Mouse (Mus musculus) MEL (cell line): Measurements from ENCODE around the gene Ntrk3. TPM values are rescaled to one million over a fixed set of nuclear protein-coding genes. Genes with fewer than 3 reads are reported as not detected.

Source experiments
- DNase-seq: peaks from one replicate; pipeline ENCODE4 v3.0.0; 2011; ENCODE audit warnings: low read depth, low spot score
- H3K27ac ChIP-seq: 2 replicates; pipeline ENCODE4 v1.5.1; 2012; ENCODE audit warnings: low read depth, mild to moderate bottlenecking, control low read depth, low read length, moderate library complexity; ENCODE audit not compliant: control insufficient read depth
- H3K27me3 ChIP-seq, 2 experiments: fragments of 150-350 bp in 1 of 2; sonication (generic) in 1 of 2; 2 replicates each; pipeline ENCODE4 v1.6.1; 2012; ENCODE audit warnings: low read length in 2 of 2, mild to moderate bottlenecking in 2 of 2, improper control_type of control experiment in 1 of 2, moderate library complexity in 1 of 2; ENCODE audit not compliant: insufficient read depth in 2 of 2, control insufficient read depth in 1 of 2
- H3K36me3 ChIP-seq, 2 experiments: 2 replicates each; pipeline ENCODE4 v1.6.1; 2012 to 2014; ENCODE audit warnings: low read length in 2 of 2, improper control_type of control experiment in 1 of 2, inconsistent platforms in 1 of 2, mild to moderate bottlenecking in 1 of 2; ENCODE audit not compliant: insufficient read depth in 2 of 2, control insufficient read depth in 1 of 2
- H3K4me1 ChIP-seq, 2 experiments: fragments of 150-350 bp in 1 of 2; sonication (generic) in 1 of 2; 2 replicates each; pipeline ENCODE4 v1.6.1; 2012; ENCODE audit warnings: low read length in 2 of 2, improper control_type of control experiment in 1 of 2, mild to moderate bottlenecking in 1 of 2; ENCODE audit not compliant: insufficient read depth in 2 of 2, control insufficient read depth in 1 of 2
- H3K4me3 ChIP-seq, 2 experiments: fragments of 150-350 bp in 1 of 2; sonication (generic) in 1 of 2; 2 replicates each; pipeline ENCODE4 v1.5.1; 2012; ENCODE audit warnings: low read depth in 2 of 2, low read length in 2 of 2, mild to moderate bottlenecking in 2 of 2, moderate library complexity in 2 of 2, control low read depth in 1 of 2, improper control_type of control experiment in 1 of 2; ENCODE audit not compliant: control insufficient read depth in 1 of 2, insufficient read depth in 1 of 2
- H3K79me2 ChIP-seq: 2 replicates; pipeline ENCODE4 v1.6.1; 2012; ENCODE audit warnings: mild to moderate bottlenecking, low read length, moderate library complexity; ENCODE audit not compliant: control insufficient read depth, poor library complexity, insufficient read depth
- H3K9ac ChIP-seq: 2 replicates; pipeline ENCODE4 v1.6.1; 2012; ENCODE audit warnings: low read depth, mild to moderate bottlenecking, control low read depth, low read length, moderate library complexity; ENCODE audit not compliant: control insufficient read depth, poor library complexity, severe bottlenecking
- H3K9me3 ChIP-seq: fragments of 150-350 bp; sonication (generic); replicated peaks from 2 replicates; pipeline ENCODE4 v1.6.1; 2012; ENCODE audit warnings: mild to moderate bottlenecking, low read length, improper control_type of control experiment, moderate library complexity; ENCODE audit not compliant: insufficient read depth
- CHD2 ChIP-seq: IDR thresholded peaks from 2 replicates; pipeline ENCODE4 v1.6.1; 2011; ENCODE audit warnings: low read length, improper control_type of control experiment
- CTCF ChIP-seq, 3 experiments: IDR thresholded peaks in 2 of 3; conservative IDR thresholded peaks in 1 of 3; 2 replicates each; pipeline ENCODE4 v1.5.1; 2011 to 2012; ENCODE audit warnings: low read length in 3 of 3, low read depth in 2 of 3, mild to moderate bottlenecking in 2 of 3, improper control_type of control experiment in 1 of 3, inconsistent platforms in 1 of 3, mixed read lengths in 1 of 3, moderate library complexity in 1 of 3; ENCODE audit not compliant: control insufficient read depth in 1 of 3, insufficient read depth in 1 of 3, poor library complexity in 1 of 3, severe bottlenecking in 1 of 3
- EP300 ChIP-seq, 2 experiments: IDR thresholded peaks; 2 replicates each; pipeline ENCODE4 v1.6.1; 2011; ENCODE audit warnings: improper control_type of control experiment in 2 of 2, low read length in 2 of 2, low read depth in 1 of 2, mild to moderate bottlenecking in 1 of 2
- ETS1 ChIP-seq: IDR thresholded peaks from 2 replicates; pipeline ENCODE4 v1.6.1; 2012; ENCODE audit warnings: low read depth, mild to moderate bottlenecking, inconsistent platforms, low read length, improper control_type of control experiment, moderate library complexity
- GATA1 ChIP-seq: IDR thresholded peaks from 2 replicates; pipeline ENCODE4 v1.6.1; 2011; ENCODE audit warnings: low read depth, low read length, improper control_type of control experiment
- JUND ChIP-seq: IDR thresholded peaks from 2 replicates; pipeline ENCODE4 v1.6.1; 2011; ENCODE audit warnings: low read depth, mild to moderate bottlenecking, improper control_type of control experiment, low read length
- MAFK ChIP-seq: IDR thresholded peaks from 2 replicates; pipeline ENCODE4 v1.6.1; 2011; ENCODE audit warnings: low read depth, mild to moderate bottlenecking, low read length, improper control_type of control experiment, borderline replicate concordance
- MAX ChIP-seq: IDR thresholded peaks from 2 replicates; pipeline ENCODE4 v1.6.1; 2011; ENCODE audit warnings: low read length, improper control_type of control experiment
- MXI1 ChIP-seq: IDR thresholded peaks from 2 replicates; pipeline ENCODE4 v1.6.1; 2011; ENCODE audit warnings: mild to moderate bottlenecking, low read depth, low read length, improper control_type of control experiment
- MYB ChIP-seq: IDR thresholded peaks from 2 replicates; pipeline ENCODE4 v1.6.1; 2011; ENCODE audit warnings: mild to moderate bottlenecking, low read depth, low read length, improper control_type of control experiment
- MYC ChIP-seq: IDR thresholded peaks from 2 replicates; pipeline ENCODE4 v1.6.1; 2011; ENCODE audit warnings: low read depth, mild to moderate bottlenecking, low read length, improper control_type of control experiment, moderate library complexity
- NELFE ChIP-seq: IDR thresholded peaks from 2 replicates; pipeline ENCODE4 v1.6.1; 2011; ENCODE audit warnings: low read depth, low read length, improper control_type of control experiment
- POLR2A ChIP-seq, 2 experiments: IDR thresholded peaks; 2 replicates each; pipeline ENCODE4 v1.6.1; 2011 to 2012; ENCODE audit warnings: low read length in 2 of 2, mild to moderate bottlenecking in 2 of 2, control low read depth in 1 of 2, improper control_type of control experiment in 1 of 2, low read depth in 1 of 2, moderate library complexity in 1 of 2; ENCODE audit not compliant: control insufficient read depth in 1 of 2, insufficient read depth in 1 of 2, poor library complexity in 1 of 2
- POLR2AphosphoS2 ChIP-seq: IDR thresholded peaks from 2 replicates; pipeline ENCODE4 v1.6.1; 2011; ENCODE audit warnings: low read length, improper control_type of control experiment
- POLR2AphosphoS5 ChIP-seq: IDR thresholded peaks from 2 replicates; pipeline ENCODE4 v1.6.1; 2012; ENCODE audit warnings: low read depth, borderline replicate concordance, mild to moderate bottlenecking, inconsistent platforms, low read length, moderate library complexity, mixed read lengths
- RAD21 ChIP-seq: IDR thresholded peaks from 2 replicates; pipeline ENCODE4 v1.6.1; 2011; ENCODE audit warnings: mild to moderate bottlenecking, low read depth, low read length, improper control_type of control experiment
- RCOR1 ChIP-seq: IDR thresholded peaks from 2 replicates; pipeline ENCODE4 v1.6.1; 2012; ENCODE audit warnings: low read depth, mild to moderate bottlenecking, inconsistent platforms, low read length, improper control_type of control experiment
- SIN3A ChIP-seq: IDR thresholded peaks from 2 replicates; pipeline ENCODE4 v1.6.1; 2012; ENCODE audit warnings: low read length, improper control_type of control experiment, inconsistent platforms
- TAL1 ChIP-seq: IDR thresholded peaks from 2 replicates; pipeline ENCODE4 v1.6.1; 2012; ENCODE audit warnings: mild to moderate bottlenecking, inconsistent platforms, low read length, moderate library complexity, mixed read lengths
- TCF12 ChIP-seq: IDR thresholded peaks from 2 replicates; pipeline ENCODE4 v1.6.1; 2014; ENCODE audit warnings: low read depth, mild to moderate bottlenecking, inconsistent platforms, low read length, improper control_type of control experiment, moderate library complexity
- USF2 ChIP-seq, 2 experiments: IDR thresholded peaks; 2 replicates each; pipeline ENCODE4 v1.6.1; 2011 to 2012; ENCODE audit warnings: improper control_type of control experiment in 2 of 2, low read length in 2 of 2, borderline replicate concordance in 1 of 2, inconsistent platforms in 1 of 2, low read depth in 1 of 2, mild to moderate bottlenecking in 1 of 2; ENCODE audit not compliant: insufficient read depth in 1 of 2
- ZNF384 ChIP-seq: IDR thresholded peaks from 2 replicates; pipeline ENCODE4 v1.6.1; 2012; ENCODE audit warnings: low read depth, mild to moderate bottlenecking, inconsistent platforms, low read length, improper control_type of control experiment
- polyA plus RNA-seq, 2 experiments: library from polyadenylated mRNA; stranded (reverse) in 1 of 2; unstranded in 1 of 2; fragments of >175 nt in 1 of 2; fragments of >200 nt in 1 of 2; gene quantifications; 2 replicates each; pipeline versions ENCODE4 v1.2.1 to v1.2.4; 2012; ENCODE audit warnings: low replicate concordance in 2 of 2, low read depth in 1 of 2; ENCODE audit not compliant: insufficient read length in 2 of 2, insufficient read depth in 1 of 2, missing spikeins in 1 of 2
- total RNA-seq: library from RNA; depleted of rRNA; stranded (reverse); fragments of 300-350 nt; gene quantifications from 2 replicates; pipeline ENCODE4 v1.2.3, GENCODE M21; 2012

Gene Ntrk3
- total and polyA plus RNA-seq, 3 experiments, result 0.04 TPM; not detected in 2

GRCm38 (mm10) chr7:78619818-78620577, 117.8 kb downstream of the Ntrk3 start:
- TF ChIP-seq GATA1 (no peak), TAL1 (no peak), POLR2AphosphoS5 (no peak), ETS1 (no peak), SIN3A (no peak), CHD2 (no peak), MYB (no peak), NELFE (no peak), RCOR1 (no peak), JUND (no peak), MAFK (no peak), EP300 (IDR thresholded peaks at IDR 0.05; ENCODE audit: low read depth in 1 of 2, low read length in 2 of 2) (no peak), ZNF384 (no peak), USF2 (IDR thresholded peaks at IDR 0.05; ENCODE audit: borderline replicate concordance in 1 of 2, insufficient read depth in 1 of 2, low read depth in 1 of 2, low read length in 2 of 2) (no peak), MXI1 (no peak), CTCF (IDR thresholded peaks at IDR 0.05 in 2 of 3, conservative IDR thresholded peaks at IDR 0.05 in 1 of 3; ENCODE audit: control insufficient read depth in 1 of 3, insufficient read depth in 1 of 3, low read depth in 2 of 3, low read length in 3 of 3, poor library complexity in 1 of 3, severe bottlenecking in 1 of 3) (no peak)
- Histone ChIP-seq H3K4me3 (no peak overlapping the region), H3K9me3 (no peaks in the 10 kb centered on the region), H3K36me3 (no peaks in the 10 kb centered on the region), H3K27me3 (no peaks in the 10 kb centered on the region; a peak in 2 of 4 replicates), H3K27ac (no peak overlapping the region), H3K79me2 (no peaks in the 10 kb centered on the region), H3K9ac (no peak overlapping the region), H3K4me1 (no peaks in the 10 kb centered on the region)
- no peak for DNase-seq

- no peaks in the 10 kb centered on the region for H3K27me3 ChIP-seq
- no peaks in the 10 kb centered on the region for H3K36me3 ChIP-seq
- H3K79me2 ChIP-seq, result no peaks in the 10 kb centered on the region
- DNase-seq, result no peak
- H3K27ac ChIP-seq, result no peak overlapping the region
- no peak overlapping the region for H3K9ac ChIP-seq
- no peaks in the 10 kb centered on the region for H3K9me3 ChIP-seq
- H3K4me3 ChIP-seq, result no peak overlapping the region
- no peaks in the 10 kb centered on the region for H3K4me1 ChIP-seq
- TF ChIP-seq TCF12 (no peak), JUND (no peak), USF2 (IDR thresholded peaks at IDR 0.05; ENCODE audit: borderline replicate concordance in 1 of 2, insufficient read depth in 1 of 2, low read depth in 1 of 2, low read length in 2 of 2) (no peak), MYC (no peak), POLR2A (IDR thresholded peaks at IDR 0.05; ENCODE audit: control insufficient read depth in 1 of 2, insufficient read depth in 1 of 2, low read depth in 1 of 2, low read length in 2 of 2, poor library complexity in 1 of 2) (no peak), CTCF (IDR thresholded peaks at IDR 0.05 in 2 of 3, conservative IDR thresholded peaks at IDR 0.05 in 1 of 3; ENCODE audit: control insufficient read depth in 1 of 3, insufficient read depth in 1 of 3, low read depth in 2 of 3, low read length in 3 of 3, poor library complexity in 1 of 3, severe bottlenecking in 1 of 3) (no peak), RCOR1 (no peak), RAD21 (no peak), MAX (no peak), POLR2AphosphoS2 (no peak), MYB (no peak), GATA1 (no peak)
- TF ChIP-seq, all 39 proteins: peak for 0
Measured at GRCm38 (mm10) chr7:78605538-78606130, 132.2 kb downstream of the Ntrk3 start.
